Comparison of ENCODE assay signal across 17 mouse cellular contexts in the genomic region with DNA sequence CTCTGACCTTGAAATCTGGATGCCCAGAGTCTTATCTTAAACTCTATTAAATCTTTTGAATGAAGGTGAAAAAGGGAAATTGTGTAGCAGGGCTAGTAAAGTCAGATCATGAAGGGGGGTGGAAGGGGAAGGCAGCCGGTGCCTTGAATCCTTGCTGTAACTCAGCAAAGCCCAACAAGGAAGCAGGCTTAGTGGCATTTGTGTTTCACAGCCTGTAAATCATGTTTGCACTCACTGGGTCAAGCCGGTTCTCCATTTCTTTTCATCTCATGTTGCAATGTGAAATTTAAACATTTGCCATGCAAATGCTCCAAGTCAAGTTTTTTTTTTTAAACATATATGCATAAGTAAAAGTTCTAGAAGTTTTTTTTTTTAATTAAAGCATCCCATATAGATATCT.
"Had no signal": no experiment of that assay in that cellular context is flagged by ENCODE, and none has a peak within 500 bp of the region (broad histone marks: within the 10 kb centered on the region; RNA-seq: fewer than 3 reads in every experiment).

No protein-coding gene starts in this region.

- H3K4me2 ChIP-seq: intestine, embryonic 15.5 days; limb, embryonic 13.5 days; liver, embryonic 11.5 days; liver, embryonic 15.5 days; neural tube, embryonic 12.5 days had no signal

- H3K27ac ChIP-seq: intestine, embryonic 15.5 days; limb, embryonic 13.5 days; liver, embryonic 15.5 days; midbrain, embryonic 10.5 days; neural tube, embryonic 12.5 days had no signal

- H3K27me3 ChIP-seq: intestine, embryonic 15.5 days; liver, embryonic 15.5 days; neural tube, embryonic 12.5 days had no signal

- ATAC-seq: intestine, embryonic 15.5 days had no signal

- H3K36me3 ChIP-seq: intestine, embryonic 15.5 days; limb, embryonic 13.5 days; liver, embryonic 15.5 days; midbrain, embryonic 10.5 days; neural tube, embryonic 12.5 days had no signal

- H3K4me3 ChIP-seq: intestine, embryonic 15.5 days; limb, embryonic 13.5 days; liver, embryonic 15.5 days; midbrain, embryonic 10.5 days; neural tube, embryonic 12.5 days had no signal

- DNase-seq: kidney, adult 18-20 months; kidney, postnatal 25 days; layer of hippocampus, adult 9-11 months; layer of hippocampus, postnatal 36 days; lung, adult 2 months; lung, postnatal 14 days; midbrain, embryonic 14.5 days; right cerebral cortex, postnatal 4 days; spleen, adult 18-20 months; thymus, adult 18-20 months; thymus, postnatal 14 days had no signal

- H3K4me1 ChIP-seq: intestine, embryonic 15.5 days; liver, embryonic 15.5 days; neural tube, embryonic 12.5 days had no signal

- H3K9ac ChIP-seq: intestine, embryonic 15.5 days; limb, embryonic 13.5 days; liver, embryonic 15.5 days; neural tube, embryonic 12.5 days had no signal

- H3K9me3 ChIP-seq: intestine, embryonic 15.5 days; limb, embryonic 13.5 days; liver, embryonic 15.5 days; midbrain, embryonic 10.5 days; neural tube, embryonic 12.5 days had no signal
